Mouse (Mus musculus) bone marrow macrophage, adult 2 months (primary cell): ENCODE results near the gene Ift46.

Source experiments
- CTCF ChIP-seq: IDR thresholded peaks from 2 replicates; pipeline ENCODE4 v1.5.1; 2012; ENCODE audit warnings: low read depth, mild to moderate bottlenecking, low read length, moderate library complexity
- POLR2A ChIP-seq: IDR thresholded peaks from 2 replicates; pipeline ENCODE4 v1.6.1; 2012; ENCODE audit warnings: mild to moderate bottlenecking, low read depth, low read length, borderline replicate concordance

GRCm38 (mm10) chr9:44814179-44814578 is 46.5 kb downstream of the Ift46 start:
- TF ChIP-seq POLR2A = no peak
- TF ChIP-seq CTCF = no peak
